Mouse (Mus musculus) hindbrain, embryonic 13.5 days (tissue): Measurements from ENCODE around the gene Rnf10. TPM values are rescaled to one million over a fixed set of nuclear protein-coding genes. Genes with fewer than 3 reads are reported as not detected.

Experiments
- ATAC-seq: fragments of 200-750 bp; cut with Nextera tagmentation; 2 replicates; pipeline ENCODE4 v1.8.0; 2017; ENCODE audit warnings: moderate TSS enrichment; ENCODE audit not compliant: low FRiP score
- H3K27ac ChIP-seq: fragments of 300-500 bp; sonication (generic); 2 replicates; pipeline ENCODE4 v1.5.1; 2015; ENCODE audit warnings: inconsistent platforms, mild to moderate bottlenecking, moderate library complexity
- H3K27me3 ChIP-seq: fragments of 300-500 bp; sonication (generic); 2 replicates; pipeline ENCODE4 v1.6.1; 2015; ENCODE audit warnings: mild to moderate bottlenecking, inconsistent platforms
- H3K36me3 ChIP-seq: fragments of 300-500 bp; sonication (generic); 2 replicates; pipeline ENCODE4 v1.6.1; 2015; ENCODE audit warnings: mild to moderate bottlenecking, inconsistent platforms
- H3K4me1 ChIP-seq: fragments of 300-500 bp; sonication (generic); replicated peaks from 2 replicates; pipeline ENCODE4 v1.6.1; 2015; ENCODE audit warnings: inconsistent platforms
- H3K4me2 ChIP-seq: fragments of 300-500 bp; sonication (generic); 2 replicates; pipeline ENCODE4 v1.6.1; 2015; ENCODE audit warnings: inconsistent platforms, mild to moderate bottlenecking, moderate library complexity
- H3K4me3 ChIP-seq: fragments of 300-500 bp; sonication (generic); 2 replicates; pipeline ENCODE4 v1.5.1; 2015; ENCODE audit warnings: mild to moderate bottlenecking, inconsistent platforms
- H3K9ac ChIP-seq: fragments of 300-500 bp; sonication (generic); 2 replicates; pipeline ENCODE4 v1.6.1; 2015; ENCODE audit warnings: mild to moderate bottlenecking, inconsistent platforms
- H3K9me3 ChIP-seq: fragments of 300-500 bp; sonication (generic); 2 replicates; pipeline ENCODE4 v1.6.1; 2016; ENCODE audit warnings: inconsistent platforms
- WGBS: fragments of 180-500 bp; shearing (Covaris S2); methylation state at CpG from one replicate; pipeline ENCODE4 v1.1.7; 2015; 5-methylcytosine and 5-hydroxymethylcytosine counted together
- polyA plus RNA-seq: library from polyadenylated mRNA; unstranded; fragments of >200 nt; fragmentation: Nextera tagmentation; extraction: Ambion mirVana; gene quantifications from 2 replicates; pipeline ENCODE4 v1.2.1, GENCODE M21; 2015

The Rnf10 gene
- polyA plus RNA-seq, 1 experiment from 2014 or later = 160 TPM

GRCm38 (mm10) chr5:115203735-115204561 lies 68.8 kb downstream of the Rnf10 start:
- ATAC-seq = peak; percentile 63
- peak overlapping the region; percentile 29 for H3K4me3 ChIP-seq

GRCm38 (mm10) chr5:115194626-115195221 lies 78.0 kb downstream of the Rnf10 start:
- H3K36me3 ChIP-seq = no peaks in the 10 kb centered on the region
- peak overlapping the region; percentile 68 for H3K4me3 ChIP-seq
- H3K27me3 ChIP-seq = peaks cover 73% of the 10 kb centered on the region
- H3K27ac ChIP-seq = peak overlapping the region; percentile 73
- H3K9me3 ChIP-seq = no peaks in the 10 kb centered on the region
- peak overlapping the region; percentile 98 for H3K4me2 ChIP-seq
- ATAC-seq = peak; percentile 36; the same call in 1 of the 2 replicates
- H3K4me1 ChIP-seq = peaks cover 50% of the 10 kb centered on the region
- WGBS = 1% methylated on average over 12 of the region's 12 CpGs
- H3K9ac ChIP-seq = peak overlapping the region; percentile 86

More at GRCm38 (mm10) chr5:115203735-115204561, 68.8 kb downstream of the Rnf10 start:
- Histone ChIP-seq H3K4me2 (peak overlapping the region; percentile 52), H3K9me3 (no peaks in the 10 kb centered on the region), H3K27ac (peak overlapping the region; percentile 84), H3K9ac (peak overlapping the region; percentile 62), H3K36me3 (no peaks in the 10 kb centered on the region), H3K27me3 (peaks cover 20% of the 10 kb centered on the region), H3K4me1 (peaks cover 24% of the 10 kb centered on the region)
- 7% methylated on average over 23 of the region's 23 CpGs for WGBS

- Histone ChIP-seq H3K4me2 (peak within 1 kb of the TSS; percentile 98), H3K4me3 (peak within 1 kb of the TSS; percentile 68), H3K9me3 (no peaks in the 10 kb centered on the region), H3K9ac (peak within 1 kb of the TSS; percentile 86), H3K36me3 (no peaks in the 10 kb centered on the region), H3K27me3 (peaks cover 81% of the 10 kb centered on the region), H3K27ac (peak within 1 kb of the TSS; percentile 73), H3K4me1 (peaks cover 51% of the 10 kb centered on the region)
- WGBS = under 1% methylated on average over 107 of the region's 116 CpGs
- peak; percentile 50 for ATAC-seq
Observed at GRCm38 (mm10) chr5:115193669-115194625, 78.8 kb downstream of the Rnf10 start, which contains the start of gene Cabp1. Gene Cabp1 (minus strand): TSS chr5:115194381.

GRCm38 (mm10) chr5:115193226-115193625 lies 79.5 kb downstream of the Rnf10 start:
- H3K9ac ChIP-seq = peak overlapping the region; percentile 86
- H3K36me3 ChIP-seq = no peaks in the 10 kb centered on the region
- H3K27me3 ChIP-seq = peaks cover 81% of the 10 kb centered on the region
- ATAC-seq = peak; percentile 33; the same call in 1 of the 2 replicates
- peak overlapping the region; percentile 98 for H3K4me2 ChIP-seq
- no peaks in the 10 kb centered on the region for H3K9me3 ChIP-seq
- peaks cover 51% of the 10 kb centered on the region for H3K4me1 ChIP-seq
- H3K27ac ChIP-seq = peak overlapping the region; percentile 73
- peak overlapping the region; percentile 68 for H3K4me3 ChIP-seq
- WGBS = under 1% methylated on average over 34 of the region's 34 CpGs

GRCm38 (mm10) chr5:115192828-115193195 lies 79.9 kb downstream of the Rnf10 start:
- H3K27me3 ChIP-seq = peaks cover 81% of the 10 kb centered on the region
- H3K9me3 ChIP-seq = no peaks in the 10 kb centered on the region
- peak overlapping the region; percentile 98 for H3K4me2 ChIP-seq
- ATAC-seq = no peak
- H3K27ac ChIP-seq = peak overlapping the region; percentile 66
- WGBS = 12% methylated on average over 7 of the region's 7 CpGs
- H3K9ac ChIP-seq = peak overlapping the region; percentile 86
- H3K4me1 ChIP-seq = peaks cover 52% of the 10 kb centered on the region
- H3K4me3 ChIP-seq = peak overlapping the region; percentile 68
- H3K36me3 ChIP-seq = no peaks in the 10 kb centered on the region

GRCm38 (mm10) chr5:115191880-115192827 lies 80.5 kb downstream of the Rnf10 start:
- peaks cover 78% of the 10 kb centered on the region for H3K27me3 ChIP-seq
- peak overlapping the region; percentile 68 for H3K4me3 ChIP-seq
- WGBS = 8% methylated on average over 29 of the region's 29 CpGs
- H3K9me3 ChIP-seq = no peaks in the 10 kb centered on the region
- H3K4me2 ChIP-seq = peak overlapping the region; percentile 98
- H3K36me3 ChIP-seq = no peaks in the 10 kb centered on the region
- H3K27ac ChIP-seq = peak overlapping the region; percentile 66
- no peak for ATAC-seq
- H3K9ac ChIP-seq = peak overlapping the region; percentile 86
- peaks cover 58% of the 10 kb centered on the region for H3K4me1 ChIP-seq

Other genes starting within 250 kb of the Rnf10 start
- 42.7 and 44.4 TPM in 2 replicates for gene Gm10401, start 174.6 kb downstream of the Rnf10 start, polyA plus RNA-seq
- gene Acads, start 153.6 kb downstream of the Rnf10 start, polyA plus RNA-seq = 24.4 and 25.2 TPM in 2 replicates
- gene Unc119b, start 137.9 kb downstream of the Rnf10 start, polyA plus RNA-seq = 36.7 and 38.0 TPM in 2 replicates
- gene Mlec, start 114.7 kb downstream of the Rnf10 start, polyA plus RNA-seq = 22.3 and 27.2 TPM in 2 replicates
- 12.4 and 13.0 TPM in 2 replicates for gene Cabp1, start 78.5 kb downstream of the Rnf10 start, polyA plus RNA-seq
- gene Pop5, start 37.1 kb downstream of the Rnf10 start, polyA plus RNA-seq = 103 and 105 TPM in 2 replicates
- 53.1 and 56.5 TPM in 2 replicates for gene Coq5, start 6.8 kb upstream of the Rnf10 start, polyA plus RNA-seq
- gene Dynll1, start 28.1 kb upstream of the Rnf10 start, polyA plus RNA-seq = 1,285 and 1,377 TPM in 2 replicates
- gene Srsf9, start 54.3 kb upstream of the Rnf10 start, polyA plus RNA-seq = 165 and 181 TPM in 2 replicates
- 31.8 and 32.6 TPM in 2 replicates for gene Gatc, start 68.3 kb upstream of the Rnf10 start, polyA plus RNA-seq
- 51.7 and 57.6 TPM in 2 replicates for gene Triap1, start 68.3 kb upstream of the Rnf10 start, polyA plus RNA-seq
- 1,031 and 1,095 TPM in 2 replicates for gene Cox6a1, start 76.1 kb upstream of the Rnf10 start, polyA plus RNA-seq
- gene Msi1, start 156.7 kb upstream of the Rnf10 start, polyA plus RNA-seq = 71.8 and 76.9 TPM in 2 replicates
- gene Pla2g1b, start 193.4 kb upstream of the Rnf10 start, polyA plus RNA-seq = not detected in 2 replicates
- 30.0 TPM in 2 replicates for gene Sirt4, start 211.8 kb upstream of the Rnf10 start, polyA plus RNA-seq
- gene Pxn, start 233.8 kb upstream of the Rnf10 start, polyA plus RNA-seq = 19.9 and 23.4 TPM in 2 replicates